Mouse (Mus musculus) T-cell, adult 66 days (primary cell): Measurements from ENCODE around the gene Tmem44. TPM values are rescaled to one million over a fixed set of nuclear protein-coding genes. Genes with fewer than 3 reads are reported as not detected.

Experiments
- total RNA-seq, 2 experiments: library from RNA; stranded (reverse); gene quantifications; 3 replicates in 1 of 2; 4 replicates in 1 of 2; pipeline ENCODE4 v1.2.4; 2023

The Tmem44 gene
- under 1 TPM in 1 of 2 experiments, not detected in 1; 0.77 TPM for total RNA-seq

DNA sequence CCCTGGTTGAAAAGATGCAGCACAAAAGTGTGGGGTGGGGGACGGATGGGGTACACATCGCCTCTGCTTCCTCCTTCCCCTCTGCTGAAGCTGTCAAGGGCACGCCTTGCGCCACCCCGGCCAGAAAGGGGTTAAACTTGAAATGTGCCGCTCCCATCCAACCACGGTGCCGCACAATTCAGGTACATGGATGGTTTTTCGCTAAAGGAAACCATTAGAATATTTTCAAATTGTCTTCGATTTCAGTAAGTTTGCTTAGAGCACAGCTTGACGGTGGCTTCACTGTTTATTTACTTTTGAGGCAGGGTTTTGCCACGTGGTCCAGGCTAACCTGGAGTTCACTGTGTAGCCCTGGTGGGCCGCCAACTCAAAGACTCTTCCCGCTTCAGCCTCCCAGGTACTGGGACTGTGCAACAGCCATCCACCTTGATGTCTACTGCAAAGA is at the start of gene Tmem44:
TSS of gene Tmem44 (minus strand) at position 95 of the 445 bp plus-strand sequence.

DNA sequence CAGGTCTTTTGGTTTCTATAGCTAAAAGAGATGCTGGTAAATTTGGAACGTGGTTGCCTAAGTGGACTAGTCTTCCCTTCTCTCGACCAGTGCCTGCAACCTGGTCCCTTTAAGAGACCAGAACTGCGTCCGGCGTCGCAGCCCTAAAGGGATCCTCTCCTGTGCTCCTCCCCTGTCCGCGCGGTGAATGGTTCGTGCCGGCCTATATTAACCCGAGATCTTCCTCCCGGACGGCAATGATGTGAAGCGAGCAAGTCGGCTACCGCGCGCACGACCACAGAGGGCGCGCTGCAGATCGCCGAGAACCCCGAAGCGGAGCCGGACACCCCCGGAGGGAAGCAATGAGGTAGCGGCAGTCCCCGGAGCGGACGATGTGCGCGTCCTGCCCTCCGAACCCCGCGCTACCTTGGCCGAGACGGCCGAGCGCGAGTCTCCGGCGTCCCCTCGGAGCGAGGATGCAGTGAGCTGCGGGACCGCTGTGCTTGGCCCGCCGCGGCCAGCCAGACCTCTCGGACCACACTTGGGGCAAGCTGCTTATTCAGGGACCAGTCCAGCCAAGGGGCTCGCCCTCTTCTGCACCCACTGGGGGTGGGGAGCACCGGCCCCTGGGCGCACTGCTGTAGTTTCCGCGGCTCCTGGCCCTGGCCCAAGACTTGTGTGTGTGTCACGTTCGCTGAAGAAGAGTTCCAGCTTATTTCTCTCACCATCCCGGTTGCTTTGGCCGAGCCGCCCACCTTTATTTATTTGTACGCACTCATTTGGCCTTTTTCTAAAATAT is 49.0 kb upstream of the Tmem44 start, which contains the start of gene Fam43a:
TSS of gene Fam43a (plus strand) at position 233 of the 778 bp plus-strand sequence.

DNA sequence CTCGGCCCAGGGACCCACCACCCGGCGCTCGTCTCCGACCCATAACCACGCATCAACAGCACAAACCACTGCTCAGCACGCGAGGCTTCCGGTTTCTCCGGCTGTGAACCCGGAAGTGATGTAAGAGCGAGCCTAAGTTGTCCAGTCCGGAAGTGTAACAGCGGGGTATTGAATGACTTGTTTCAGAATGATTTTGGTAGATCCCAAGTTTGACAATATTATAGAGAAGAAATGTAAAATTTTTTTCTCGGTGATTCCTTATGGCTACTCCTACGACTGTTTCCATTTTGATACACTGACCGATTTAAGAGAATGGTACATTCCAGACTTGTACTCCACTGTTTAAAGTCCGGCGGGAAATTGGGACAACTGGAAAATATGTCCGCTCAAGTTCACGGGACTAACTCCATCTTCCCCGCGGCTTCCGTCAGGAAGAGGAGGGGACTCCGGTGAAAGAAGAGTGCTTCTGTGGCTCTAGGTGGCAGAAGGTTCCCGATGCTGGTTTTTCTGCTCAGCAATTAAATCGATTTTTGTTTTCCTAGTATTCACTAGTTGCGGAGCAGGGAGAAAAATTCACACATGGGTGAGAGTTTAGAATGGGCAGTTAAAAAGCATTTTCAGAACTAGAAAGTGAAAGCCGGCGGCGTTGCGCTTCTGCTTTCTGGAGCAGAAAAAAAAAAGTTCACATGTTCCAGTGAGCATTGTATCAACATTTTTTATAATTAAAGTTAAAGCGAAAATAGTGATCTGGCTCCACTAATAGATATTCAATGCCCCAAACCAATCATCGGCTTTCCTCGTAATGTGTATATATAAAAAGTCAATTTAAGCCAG is 37.1 kb upstream of the Tmem44 start, which contains the start of gene Lsg1:
TSS of gene Lsg1 (minus strand) at position 99 of the 834 bp plus-strand sequence.

Other genes starting within 250 kb of the Tmem44 start
- gene Gp5, start 240.1 kb downstream of the Tmem44 start, total RNA-seq = 1 to 10 TPM; 1.5 to 2.1 TPM
- 100 to 1,000 TPM; 126 to 129 TPM for gene Atp13a3, start 144.9 kb downstream of the Tmem44 start, total RNA-seq
- gene Lsg1, start 36.8 kb upstream of the Tmem44 start, total RNA-seq = 10 to 100 TPM; 78.2 to 82.1 TPM
- gene Fam43a, start 48.9 kb upstream of the Tmem44 start, total RNA-seq = 1 to 10 TPM; 1.6 to 2.8 TPM